Mouse (Mus musculus) embryonic facial prominence, embryonic 11.5 days (tissue): Measurements from ENCODE around the gene Gm20425. TPM values are rescaled to one million over a fixed set of nuclear protein-coding genes. Genes with fewer than 3 reads are reported as not detected.
"Not testable (repeated sequence)": the region's sequence is repeated elsewhere in the genome, so short reads cannot be mapped to it uniquely, and the experiment has no call there.

ENCODE experiments used
- ATAC-seq: fragments of 200-750 bp; cut with Nextera tagmentation; replicated peaks from 2 replicates; pipeline ENCODE4 v1.8.0; 2017; ENCODE audit warnings: low read depth; ENCODE audit not compliant: insufficient number of reproducible peaks, low FRiP score, low TSS enrichment
- DNase-seq: peaks from one replicate; pipeline ENCODE4 v3.0.0-alpha.2; 2015; ENCODE audit warnings: low spot score
- H3K27ac ChIP-seq: fragments of 300-500 bp; sonication (generic); replicated peaks from 2 replicates; pipeline ENCODE4 v1.5.1; 2014; ENCODE audit warnings: mild to moderate bottlenecking, low read depth, low read length, control low read depth
- H3K27me3 ChIP-seq: fragments of 300-500 bp; sonication (generic); 2 replicates; pipeline ENCODE4 v1.6.1; 2014; ENCODE audit warnings: mild to moderate bottlenecking, low read length, moderate library complexity, mixed read lengths; ENCODE audit not compliant: control insufficient read depth, insufficient read depth
- H3K36me3 ChIP-seq: fragments of 300-500 bp; sonication (generic); replicated peaks from 2 replicates; pipeline ENCODE4 v1.6.1; 2014; ENCODE audit warnings: low read depth, mild to moderate bottlenecking, low read length, moderate library complexity, mixed read lengths; ENCODE audit not compliant: control insufficient read depth, insufficient read depth
- H3K4me1 ChIP-seq: fragments of 300-500 bp; sonication (generic); 2 replicates; pipeline ENCODE4 v1.6.1; 2014; ENCODE audit warnings: low read length, mixed read lengths; ENCODE audit not compliant: control insufficient read depth, insufficient read depth
- H3K4me2 ChIP-seq: fragments of 300-500 bp; sonication (generic); 2 replicates; pipeline ENCODE4 v1.6.1; 2014; ENCODE audit warnings: low read depth, mild to moderate bottlenecking, control low read depth, low read length, moderate library complexity
- H3K4me3 ChIP-seq: fragments of 300-500 bp; sonication (generic); 2 replicates; pipeline ENCODE4 v1.5.1; 2014; ENCODE audit warnings: low read depth, low read length, control low read depth
- H3K9ac ChIP-seq: fragments of 300-500 bp; sonication (generic); replicated peaks from 2 replicates; pipeline ENCODE4 v1.6.1; 2014; ENCODE audit warnings: mild to moderate bottlenecking, control low read depth, low read length
- H3K9me3 ChIP-seq: fragments of 300-500 bp; sonication (generic); replicated peaks from 2 replicates; pipeline ENCODE4 v1.6.1; 2016; ENCODE audit warnings: mild to moderate bottlenecking, low read length, inconsistent platforms, mixed read lengths; ENCODE audit not compliant: control insufficient read depth
- WGBS: fragments of 180-500 bp; shearing (Covaris S2); extraction: QIAGEN DNeasy Blood & Tissue Kit; methylation state at CpG from one replicate; pipeline ENCODE4 v1.1.7; 2014; 5-methylcytosine and 5-hydroxymethylcytosine counted together
- polyA plus RNA-seq: library from polyadenylated mRNA; unstranded; fragments of >200 nt; fragmentation: Nextera tagmentation; extraction: Ambion mirVana; gene quantifications from 2 replicates; pipeline ENCODE4 v1.2.1, GENCODE M21; 2014

Gene Gm20425
- polyA plus RNA-seq, 1 experiment from 2014 or later: not detected

DNA sequence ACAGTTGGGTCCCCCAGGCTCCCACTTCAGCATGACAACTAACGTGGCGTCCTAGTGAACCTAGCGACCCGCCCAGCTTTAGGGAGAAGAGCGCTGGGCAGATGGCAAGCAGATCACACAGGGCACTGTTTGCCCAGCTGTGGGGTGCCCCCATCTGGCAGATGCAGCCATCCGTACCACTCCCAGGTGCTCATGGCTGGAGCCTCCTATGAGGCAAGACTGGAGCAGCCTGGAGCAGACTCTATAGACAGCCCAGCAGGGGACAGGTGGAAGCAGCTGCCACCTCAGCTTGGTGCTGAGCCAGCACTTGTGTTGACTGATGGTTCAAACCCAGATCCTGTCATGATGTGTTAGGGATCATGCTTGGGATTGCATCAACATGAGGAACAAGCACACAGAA lies 62.1 kb downstream of the Gm20425 start:
- H3K4me3 ChIP-seq: no peak overlapping the region
- ATAC-seq: no peak
- H3K9me3 ChIP-seq: no peaks in the 10 kb centered on the region
- no peaks in the 10 kb centered on the region for H3K4me1 ChIP-seq
- no peaks in the 10 kb centered on the region for H3K36me3 ChIP-seq
- H3K9ac ChIP-seq: no peak overlapping the region
- no peaks in the 10 kb centered on the region for H3K27me3 ChIP-seq
- no peak for DNase-seq
- no peak overlapping the region for H3K27ac ChIP-seq
- WGBS: 78% methylated on average over 6 of the region's 6 CpGs
- H3K4me2 ChIP-seq: no peak overlapping the region

GRCm38 (mm10) chr9:103163806-103164205 lies 66.3 kb downstream of the Gm20425 start:
- Histone ChIP-seq H3K27me3 (no peaks in the 10 kb centered on the region), H3K4me3 (no peak overlapping the region), H3K27ac (no peak overlapping the region), H3K9ac (no peak overlapping the region), H3K9me3 (no peaks in the 10 kb centered on the region), H3K36me3 (no peaks in the 10 kb centered on the region), H3K4me1 (no peaks in the 10 kb centered on the region), H3K4me2 (no peak overlapping the region)
- no peak for DNase-seq
- WGBS: 77% methylated on average over 15 of the region's 15 CpGs
- no peak for ATAC-seq

- not testable (repeated sequence) for H3K4me3 ChIP-seq, H3K9me3 ChIP-seq, H3K4me1 ChIP-seq, H3K27me3 ChIP-seq, H3K27ac ChIP-seq, ATAC-seq, DNase-seq, H3K9ac ChIP-seq, H3K4me2 ChIP-seq, H3K36me3 ChIP-seq
- WGBS: 84% methylated on average over 7 of the region's 7 CpGs
These were observed 74.9 kb downstream of the Gm20425 start for GRCm38 (mm10) chr9:103155158-103155557.

DNA sequence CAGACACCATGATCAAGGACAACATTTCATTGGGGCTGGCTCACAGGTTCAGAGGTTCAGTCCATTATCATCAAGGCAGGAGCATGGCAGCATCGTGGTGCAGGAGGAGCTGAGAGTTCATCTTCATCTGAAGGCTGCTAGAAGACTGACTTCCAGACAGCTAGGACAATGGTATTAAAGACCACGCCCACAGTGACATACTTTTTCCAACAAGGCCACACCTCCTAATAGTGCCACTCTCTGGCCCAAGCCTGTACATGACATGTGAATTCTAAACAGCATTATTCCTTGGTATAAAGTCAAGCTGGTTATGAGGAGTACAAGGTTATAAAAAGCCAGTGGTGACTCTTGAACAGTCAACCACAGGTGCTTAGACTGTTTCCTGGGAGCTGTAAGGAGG lies 75.5 kb downstream of the Gm20425 start:
- Histone ChIP-seq H3K36me3 (no peaks in the 10 kb centered on the region), H3K9ac (no peak overlapping the region), H3K9me3 (no peaks in the 10 kb centered on the region), H3K27ac (no peak overlapping the region), H3K4me1 (no peaks in the 10 kb centered on the region), H3K4me2 (no peak overlapping the region), H3K4me3 (no peak overlapping the region), H3K27me3 (no peaks in the 10 kb centered on the region)
- 83% methylated on average over 2 of the region's 2 CpGs for WGBS
- DNase-seq: no peak
- no peak for ATAC-seq

- Histone ChIP-seq H3K9ac (no peak overlapping the region), H3K27ac (no peak overlapping the region), H3K27me3 (no peaks in the 10 kb centered on the region), H3K36me3 (no peaks in the 10 kb centered on the region), H3K9me3 (no peaks in the 10 kb centered on the region), H3K4me2 (no peak overlapping the region), H3K4me3 (no peak overlapping the region), H3K4me1 (no peaks in the 10 kb centered on the region)
- 79% methylated on average over 5 of the region's 5 CpGs for WGBS
- ATAC-seq: no peak
- no peak for DNase-seq
These were observed 76.8 kb downstream of the Gm20425 start for GRCm38 (mm10) chr9:103153286-103153685.

DNA sequence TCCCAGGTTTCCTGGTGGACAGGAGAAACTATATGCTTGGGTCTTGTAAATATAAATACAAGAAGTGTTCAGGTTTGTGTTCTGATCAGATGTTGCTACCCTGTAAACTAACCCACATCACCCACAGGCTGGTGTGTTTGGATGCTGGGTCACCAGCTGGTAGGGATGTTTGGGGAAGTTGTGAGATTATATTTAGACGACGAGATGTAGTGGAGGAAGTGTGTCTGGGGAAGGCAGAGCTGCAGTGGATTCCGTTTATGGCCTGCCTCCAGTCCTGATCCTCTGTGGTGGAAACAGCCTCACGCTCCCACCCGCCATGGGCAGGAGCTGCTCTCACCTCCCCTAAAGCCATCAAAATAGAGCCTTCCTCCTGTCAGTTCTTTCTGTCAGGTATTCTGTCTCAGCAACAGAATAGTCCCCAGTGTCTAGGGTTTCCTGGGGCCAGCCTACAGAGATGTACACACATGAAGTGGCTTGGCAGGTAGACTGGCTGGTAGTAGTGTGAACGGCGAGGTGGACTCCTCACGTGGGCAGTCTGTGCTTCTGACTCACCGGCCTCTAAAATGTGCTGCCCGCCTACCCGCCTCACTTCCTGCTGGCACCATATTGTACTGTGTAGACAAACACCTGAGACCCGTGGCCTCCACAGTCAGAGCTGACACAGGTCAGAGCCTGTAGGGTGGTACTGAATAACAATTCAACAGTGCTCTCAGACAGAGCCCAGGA lies 80.9 kb downstream of the Gm20425 start:
- Histone ChIP-seq H3K36me3 (no peaks in the 10 kb centered on the region), H3K9ac (no peak overlapping the region), H3K9me3 (no peaks in the 10 kb centered on the region), H3K27me3 (no peaks in the 10 kb centered on the region), H3K4me2 (no peak overlapping the region), H3K27ac (no peak overlapping the region), H3K4me1 (no peaks in the 10 kb centered on the region), H3K4me3 (no peak overlapping the region)
- DNase-seq (no peak), ATAC-seq (no peak)
- WGBS: 87% methylated on average over 12 of the region's 12 CpGs

DNA sequence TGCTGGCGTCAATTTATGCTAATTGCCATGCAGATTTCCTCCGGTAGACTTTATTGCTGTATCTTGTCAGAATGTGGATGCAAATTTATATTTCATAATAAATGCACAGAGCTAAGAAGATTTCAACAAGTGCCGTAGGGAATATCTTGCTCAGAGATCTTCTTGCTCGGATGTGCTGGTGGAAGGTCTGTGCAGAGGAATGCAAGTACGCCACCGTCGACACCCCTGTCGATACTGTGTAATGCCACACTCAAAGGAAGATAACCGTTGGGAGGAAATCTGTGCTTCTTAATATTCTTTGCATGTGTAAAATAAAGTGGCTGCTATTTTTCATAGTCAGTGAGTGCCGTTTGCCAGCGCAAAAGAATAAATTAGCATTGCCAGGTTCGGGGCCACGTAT lies 83.0 kb downstream of the Gm20425 start:
- Histone ChIP-seq H3K9ac (no peak overlapping the region), H3K4me3 (no peak overlapping the region), H3K4me1 (no peaks in the 10 kb centered on the region), H3K27me3 (no peaks in the 10 kb centered on the region), H3K36me3 (no peaks in the 10 kb centered on the region), H3K27ac (no peak overlapping the region), H3K9me3 (no peaks in the 10 kb centered on the region), H3K4me2 (no peak overlapping the region)
- WGBS: 63% methylated on average over 13 of the region's 13 CpGs
- no peak for DNase-seq
- no peak for ATAC-seq

- Histone ChIP-seq H3K27ac (no peak overlapping the region), H3K9ac (no peak overlapping the region), H3K4me1 (no peaks in the 10 kb centered on the region), H3K4me3 (no peak overlapping the region), H3K27me3 (no peaks in the 10 kb centered on the region), H3K9me3 (no peaks in the 10 kb centered on the region), H3K4me2 (no peak overlapping the region), H3K36me3 (no peaks in the 10 kb centered on the region)
- ATAC-seq: no peak
- no peak for DNase-seq
- WGBS: 30% methylated on average over 9 of the region's 9 CpGs
These were observed 83.4 kb downstream of the Gm20425 start for GRCm38 (mm10) chr9:103146703-103147102.
